Mouse (Mus musculus) layer of hippocampus, adult 9-11 months (tissue): ENCODE results near the gene Pom121l12.

Experiments
- DNase-seq: peaks from one replicate; pipeline ENCODE4 v3.0.0; 2022

Gene Pom121l12

GRCm38 (mm10) chr11:14598976-14599375 lies at the start of gene Pom121l12:
Pom121l12 (plus strand) TSS chr11:14599276.
- no peak for DNase-seq

GRCm38 (mm10) chr11:14611859-14612258 lies 12.8 kb downstream of the Pom121l12 start:
- DNase-seq = no peak
